Mouse (Mus musculus): Measurements from ENCODE around the gene Rfpl4.

GRCm38 (mm10) chr7:5064886-5065285 lies 51.9 kb downstream of the Rfpl4 start:
- no peak for TF ChIP-seq CTCF (IDR thresholded peaks at IDR 0.05; ENCODE audit: extremely low read depth, insufficient read length, insufficient replicate concordance, low read depth, low read length)
- TF ChIP-seq POLR2A (IDR thresholded peaks at IDR 0.05; ENCODE audit: low read depth, low read length) = no peak

All from small intestine, adult 2 months (tissue).